Comparison of ENCODE assay signal across 9 mouse cellular contexts in the genomic region with DNA sequence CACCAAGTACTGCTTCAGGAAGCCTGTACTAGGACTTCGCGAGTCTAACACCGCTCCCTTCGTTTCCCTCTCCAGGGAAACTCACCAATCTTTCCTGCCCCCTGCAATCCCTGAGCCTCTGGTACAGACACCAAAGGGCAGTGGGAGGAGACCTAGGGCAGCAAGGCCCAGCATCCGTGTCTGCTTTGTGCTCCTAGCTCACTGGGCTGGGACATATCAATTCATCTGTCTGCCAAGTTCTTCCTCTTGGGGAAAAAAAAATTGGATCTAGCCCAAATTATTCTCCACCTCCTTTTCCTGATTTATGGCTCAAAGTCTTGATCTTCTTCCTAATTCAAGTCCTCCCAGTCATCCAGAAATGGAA.
DNase-seq lines count a peak whose midpoint lies in the region; ATAC-seq and TF ChIP-seq lines count a peak whose summit lies in the region.
"Had no signal": no experiment of that assay in that cellular context is flagged by ENCODE, and none has a peak within 500 bp of the region (broad histone marks: within the 10 kb centered on the region; RNA-seq: fewer than 3 reads in every experiment).

No protein-coding gene starts in this region.

- H3K9me3 ChIP-seq in kidney, embryonic 15.5 days (replicated peaks), result no peaks in the 10 kb centered on the region
- no peaks in the 10 kb centered on the region for H3K9me3 ChIP-seq in embryonic facial prominence, embryonic 15.5 days (replicated peaks)
- H3K9me3 ChIP-seq in hindbrain, embryonic 14.5 days (ENCODE audit: control insufficient read depth, low read length), result no peaks in the 10 kb centered on the region
- no peaks in the 10 kb centered on the region for H3K9me3 ChIP-seq in midbrain, postnatal 0 days (ENCODE audit: low read length)

- peak; percentile 60 for ATAC-seq in kidney, embryonic 15.5 days (replicated peaks; ENCODE audit: low FRiP score)
- no peak for ATAC-seq in embryonic facial prominence, embryonic 15.5 days (ENCODE audit: insufficient number of reproducible peaks, low FRiP score, low TSS enrichment, low read depth)
- ATAC-seq in hindbrain, embryonic 14.5 days (ENCODE audit: low FRiP score), result no peak
- ATAC-seq in midbrain, postnatal 0 days (ENCODE audit: low FRiP score), result no peak

- H3K9ac ChIP-seq in kidney, embryonic 15.5 days, result no peak overlapping the region
- H3K9ac ChIP-seq in embryonic facial prominence, embryonic 15.5 days, result no peak overlapping the region
- no peak overlapping the region for H3K9ac ChIP-seq in hindbrain, embryonic 14.5 days
- H3K9ac ChIP-seq in midbrain, postnatal 0 days (replicated peaks; ENCODE audit: low read length, poor library complexity, severe bottlenecking), result 0 out of 2 replicates have a peak overlapping the region, but pooled peaks have one; percentile 19
- H3K9ac ChIP-seq: liver, embryonic 14.5 days had no signal

- H3K4me1 ChIP-seq in kidney, embryonic 15.5 days, result peaks cover 12% of the 10 kb centered on the region
- peaks cover 3% of the 10 kb centered on the region; the same call in 1 of the 2 replicates for H3K4me1 ChIP-seq in embryonic facial prominence, embryonic 15.5 days
- peaks cover 16% of the 10 kb centered on the region for H3K4me1 ChIP-seq in hindbrain, embryonic 14.5 days (replicated peaks; ENCODE audit: control insufficient read depth, insufficient read depth, low read length)
- peaks cover 14% of the 10 kb centered on the region; the same call in 1 of the 2 replicates for H3K4me1 ChIP-seq in midbrain, postnatal 0 days (ENCODE audit: insufficient read depth, low read length)
- no peaks in the 10 kb centered on the region for H3K4me1 ChIP-seq in thymus, adult 2 months (replicated peaks; ENCODE audit: control insufficient read depth, insufficient read depth, low read length)

- TF ChIP-seq CTCF in midbrain, postnatal 0 days (IDR thresholded peaks at IDR 0.05), result no peak
- TF ChIP-seq CTCF in thymus, adult 2 months (IDR thresholded peaks at IDR 0.05; ENCODE audit: borderline replicate concordance, control insufficient read depth, extremely low read depth, insufficient read depth, low read length, poor library complexity), result no peak

- DNase-seq in kidney, adult 18-20 months, result no peak
- DNase-seq in hindbrain, embryonic 14.5 days (ENCODE audit: low spot score), result no peak
- no peak for DNase-seq in midbrain, postnatal 0 days (ENCODE audit: low spot score)
- no peak for DNase-seq in yolk sac, embryonic 10.5 days (ENCODE audit: low spot score)
- DNase-seq in thymus, adult 2 months, result no peak

- peak overlapping the region; percentile 48 for H3K4me2 ChIP-seq in kidney, embryonic 15.5 days
- peak overlapping the region; percentile 31 for H3K4me2 ChIP-seq in embryonic facial prominence, embryonic 15.5 days (replicated peaks)
- H3K4me2 ChIP-seq in hindbrain, embryonic 14.5 days (replicated peaks), result peak overlapping the region; percentile 42
- peak overlapping the region; percentile 37 for H3K4me2 ChIP-seq in midbrain, postnatal 0 days (ENCODE audit: low read depth, low read length, poor library complexity, severe bottlenecking)

- no peaks in the 10 kb centered on the region for H3K36me3 ChIP-seq in kidney, embryonic 15.5 days
- H3K36me3 ChIP-seq in embryonic facial prominence, embryonic 15.5 days, result no peaks in the 10 kb centered on the region
- H3K36me3 ChIP-seq in hindbrain, embryonic 14.5 days (replicated peaks; ENCODE audit: control insufficient read depth, insufficient read depth), result no peaks in the 10 kb centered on the region
- no peaks in the 10 kb centered on the region for H3K36me3 ChIP-seq in midbrain, postnatal 0 days (ENCODE audit: insufficient read depth, low read length)
- H3K36me3 ChIP-seq in thymus, adult 2 months (ENCODE audit: control insufficient read depth, insufficient read depth, low read length), result no peaks in the 10 kb centered on the region

- peaks cover 9% of the 10 kb centered on the region; the same call in 1 of the 2 replicates for H3K27me3 ChIP-seq in kidney, embryonic 15.5 days
- H3K27me3 ChIP-seq in embryonic facial prominence, embryonic 15.5 days, result peaks cover 26% of the 10 kb centered on the region; the same call in 1 of the 2 replicates
- no peaks in the 10 kb centered on the region for H3K27me3 ChIP-seq in hindbrain, embryonic 14.5 days (ENCODE audit: control insufficient read depth, insufficient read depth, low read length)
- H3K27me3 ChIP-seq in midbrain, postnatal 0 days (ENCODE audit: insufficient read depth, low read length), result no peaks in the 10 kb centered on the region
- no peaks in the 10 kb centered on the region for H3K27me3 ChIP-seq in thymus, adult 2 months (ENCODE audit: control insufficient read depth, insufficient read depth, low read length)

- WGBS in kidney, embryonic 15.5 days, result 0% methylated on average over 5 of the region's 5 CpGs
- WGBS in embryonic facial prominence, embryonic 15.5 days, result 7% methylated on average over 5 of the region's 5 CpGs
- WGBS in hindbrain, embryonic 14.5 days, result 3% methylated on average over 5 of the region's 5 CpGs
- 7% methylated on average over 5 of the region's 5 CpGs for WGBS in midbrain, postnatal 0 days
- WGBS in thymus, adult 2 months, result 19% methylated on average over 5 of the region's 5 CpGs

- TF ChIP-seq POLR2A in thymus, adult 2 months (IDR thresholded peaks at IDR 0.05; ENCODE audit: control insufficient read depth, extremely low read depth, insufficient read depth, low read length, poor library complexity), result no peak

- 0 out of 2 replicates have a peak overlapping the region, but pooled peaks have one; percentile 8 for H3K4me3 ChIP-seq in kidney, embryonic 15.5 days (replicated peaks)
- H3K4me3 ChIP-seq in embryonic facial prominence, embryonic 15.5 days (replicated peaks), result no peak overlapping the region
- no peak overlapping the region for H3K4me3 ChIP-seq in hindbrain, embryonic 14.5 days (replicated peaks; ENCODE audit: low read length)
- no peak overlapping the region for H3K4me3 ChIP-seq in midbrain, postnatal 0 days (ENCODE audit: low read depth, low read length)
- no peak overlapping the region for H3K4me3 ChIP-seq in thymus, adult 2 months (ENCODE audit: control insufficient read depth, insufficient read depth, low read length)
- H3K4me3 ChIP-seq: heart, adult 2 months had no signal

- no peak overlapping the region for H3K27ac ChIP-seq in kidney, embryonic 15.5 days
- H3K27ac ChIP-seq in embryonic facial prominence, embryonic 15.5 days (replicated peaks), result no peak overlapping the region
- H3K27ac ChIP-seq in hindbrain, embryonic 14.5 days, result no peak overlapping the region
- no peak overlapping the region for H3K27ac ChIP-seq in midbrain, postnatal 0 days (ENCODE audit: low read depth, low read length)
- H3K27ac ChIP-seq in thymus, adult 2 months (ENCODE audit: control insufficient read depth, insufficient read depth, low read length), result no peak overlapping the region
- H3K27ac ChIP-seq: heart, adult 2 months; liver, embryonic 14.5 days had no signal
